Mouse (Mus musculus): ENCODE measurements at regions not wholly inside any gene's neighbourhood (a gene's known extent, or its start where the extent isn't known, plus 50 kb on each side); places are given as distances from the start of the nearest gene placed in this dataset.

DNA sequence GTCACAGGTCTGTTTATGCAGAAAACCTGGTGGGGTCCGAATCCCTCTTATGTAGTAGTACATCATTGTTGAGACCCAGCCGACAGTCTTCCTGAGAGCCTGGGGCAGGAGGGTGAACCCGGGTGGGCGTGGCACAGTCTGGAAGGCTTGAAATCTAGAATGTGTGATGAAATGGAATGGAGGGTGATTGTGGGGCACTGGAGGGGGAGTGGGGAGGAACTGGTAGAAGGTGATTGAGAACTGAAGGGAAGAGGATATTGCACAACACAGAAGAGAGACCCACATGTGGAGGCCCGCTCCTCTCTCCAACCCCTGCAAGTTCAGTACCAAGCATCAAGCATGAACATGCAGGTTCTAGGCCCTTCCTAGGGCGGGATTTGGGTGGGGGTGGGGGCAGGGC is 206.2 kb upstream of the Sulf2 start:
- TF ChIP-seq CTCF (IDR thresholded peaks at IDR 0.05; ENCODE audit: low read depth) (no peak), EP300 (IDR thresholded peaks at IDR 0.05; ENCODE audit: low read depth) (no peak)

Measured in liver, postnatal 0 days (tissue).